Mouse (Mus musculus): ENCODE data around the gene Tex2. TPM values are rescaled to one million over a fixed set of nuclear protein-coding genes. Genes with fewer than 3 reads are reported as not detected.

Gene Tex2
- total RNA-seq, 1 experiment: 34.4 TPM

GRCm38 (mm10) chr11:106460671-106461070, 152.6 kb downstream of the Tex2 start:
- H3K27ac ChIP-seq (ENCODE audit: insufficient read depth, low read depth, low read length, poor library complexity, severe bottlenecking): no peak overlapping the region
- H3K36me3 ChIP-seq (ENCODE audit: control insufficient read depth, insufficient read depth, low read length, poor library complexity, severe bottlenecking): no peaks in the 10 kb centered on the region
- TF ChIP-seq HCFC1 (IDR thresholded peaks at IDR 0.05; ENCODE audit: borderline replicate concordance, insufficient read depth, low read length) (no peak), MAFK (IDR thresholded peaks at IDR 0.05; ENCODE audit: insufficient read depth, low read depth, low read length) (no peak), ZC3H11A (IDR thresholded peaks at IDR 0.05; ENCODE audit: borderline replicate concordance, low read depth, low read length) (no peak), CHD2 (IDR thresholded peaks at IDR 0.05; ENCODE audit: low read depth, low read length) (no peak)
- in situ Hi-C loops (cut with MboI; ENCODE audit: low sequenced_read_pairs in 2 of 2, unreplicated experiment in 2 of 2): no loop called here
- H3K9ac ChIP-seq (ENCODE audit: insufficient read depth, low read depth, low read length, poor library complexity, severe bottlenecking): no peak overlapping the region
- H3K4me3 ChIP-seq (ENCODE audit: insufficient read depth in 1 of 2, low read depth in 1 of 2, low read length in 2 of 2, poor library complexity in 1 of 2, severe bottlenecking in 1 of 2): no peak overlapping the region
- no peak for DNase-seq (ENCODE audit: low read depth, low spot score)
- no peaks in the 10 kb centered on the region for H3K9me3 ChIP-seq (ENCODE audit: control insufficient read depth, insufficient read depth, low read depth, low read length)
- no peaks in the 10 kb centered on the region for H3K4me1 ChIP-seq (ENCODE audit: control insufficient read depth in 2 of 2, insufficient read depth in 2 of 2, low read length in 2 of 2, poor library complexity in 1 of 2)

GRCm38 (mm10) chr11:106458540-106458939, 154.7 kb downstream of the Tex2 start:
- Histone ChIP-seq H3K4me3 (ENCODE audit: insufficient read depth in 1 of 2, low read depth in 1 of 2, low read length in 2 of 2, poor library complexity in 1 of 2, severe bottlenecking in 1 of 2) (no peak overlapping the region), H3K36me3 (ENCODE audit: control insufficient read depth, insufficient read depth, low read length, poor library complexity, severe bottlenecking) (no peaks in the 10 kb centered on the region), H3K4me1 (ENCODE audit: control insufficient read depth in 2 of 2, insufficient read depth in 2 of 2, low read length in 2 of 2, poor library complexity in 1 of 2) (no peaks in the 10 kb centered on the region), H3K27ac (ENCODE audit: insufficient read depth, low read depth, low read length, poor library complexity, severe bottlenecking) (no peak overlapping the region), H3K9me3 (ENCODE audit: control insufficient read depth, insufficient read depth, low read depth, low read length) (no peaks in the 10 kb centered on the region), H3K9ac (ENCODE audit: insufficient read depth, low read depth, low read length, poor library complexity, severe bottlenecking) (no peak overlapping the region)
- DNase-seq (ENCODE audit: low read depth, low spot score): no peak
- TF ChIP-seq ZNF384 (IDR thresholded peaks at IDR 0.05; ENCODE audit: low read depth, low read length) (no peak), CHD2 (IDR thresholded peaks at IDR 0.05; ENCODE audit: low read depth, low read length) (no peak), ZC3H11A (IDR thresholded peaks at IDR 0.05; ENCODE audit: borderline replicate concordance, low read depth, low read length) (no peak), MAFK (IDR thresholded peaks at IDR 0.05; ENCODE audit: insufficient read depth, low read depth, low read length) (no peak), HCFC1 (IDR thresholded peaks at IDR 0.05; ENCODE audit: borderline replicate concordance, insufficient read depth, low read length) (no peak)
- in situ Hi-C loops (cut with MboI; ENCODE audit: low sequenced_read_pairs in 2 of 2, unreplicated experiment in 2 of 2): no loop called here

Other genes with a start within 250 kb of the Tex2 start
- not detected in 2 replicates for gene Prr29, start 248.0 kb downstream of the Tex2 start, total RNA-seq (2012; rRNA removed)
- gene Icam2, start 225.3 kb downstream of the Tex2 start, total RNA-seq (2012; rRNA removed): 0.37 and 0.89 TPM in 2 replicates
- gene Ern1, start 125.6 kb downstream of the Tex2 start, total RNA-seq (2012; rRNA removed): 7.4 and 10.4 TPM in 2 replicates
- gene Pecam1, start 137.2 kb upstream of the Tex2 start, total RNA-seq (2012; rRNA removed): 83.9 and 117 TPM in 2 replicates
- 0.58 TPM in 1 of 2 replicates, not detected in the other for gene Milr1, start 137.8 kb upstream of the Tex2 start, total RNA-seq (2012; rRNA removed)
- 8.7 and 11.4 TPM in 2 replicates for gene Polg2, start 166.1 kb upstream of the Tex2 start, total RNA-seq (2012; rRNA removed)
- 300 and 403 TPM in 2 replicates for gene Ddx5, start 175.8 kb upstream of the Tex2 start, total RNA-seq (2012; rRNA removed)
- gene Cep95, start 175.8 kb upstream of the Tex2 start, total RNA-seq (2012; rRNA removed): 14.1 and 15.4 TPM in 2 replicates